ENCODE assay signal across 7 mouse cellular contexts in genomic region chr9:103761151-103761571, GRCm38 (mm10). TPM values are rescaled to one million over a fixed set of nuclear protein-coding genes. Genes with fewer than 3 reads are reported as not detected.
A peak's percentile ranks its signal among the peaks of the same experiment; 100 is the strongest.
DNase-seq lines count a peak whose midpoint lies in the region; ATAC-seq and TF ChIP-seq lines count a peak whose summit lies in the region.

No protein-coding gene starts in this region.

- peak overlapping the region; percentile 35 for H3K9ac ChIP-seq in liver, adult 2 months (ENCODE audit: low read depth, low read length)
- H3K9ac ChIP-seq in liver, embryonic 16.5 days (ENCODE audit: low read depth, low read length) = no peak overlapping the region

- H3K9me3 ChIP-seq in embryonic facial prominence, embryonic 10.5 days = no peaks in the 10 kb centered on the region
- H3K9me3 ChIP-seq in liver, embryonic 16.5 days (replicated peaks; ENCODE audit: control insufficient read depth, low read length) = no peaks in the 10 kb centered on the region

- H3K4me3 ChIP-seq in liver, adult 2 months (ENCODE audit: insufficient read depth, low read depth, low read length) = peak overlapping the region; percentile 63
- peak overlapping the region; percentile 74 for H3K4me3 ChIP-seq in embryonic facial prominence, embryonic 10.5 days
- peak overlapping the region; percentile 56 for H3K4me3 ChIP-seq in liver, embryonic 16.5 days (ENCODE audit: low read depth, low read length)

- no peak for DNase-seq in liver, adult 2 months (ENCODE audit: extremely low read depth, low read depth, low spot score)
- DNase-seq in liver = no peak
- no peak for DNase-seq in embryonic facial prominence, embryonic 10.5 days (ENCODE audit: low spot score)
- no peak for DNase-seq in thymus, postnatal 10 days (ENCODE audit: low spot score in 2 of 2)

- WGBS in liver, adult 2 months = under 1% methylated on average over 30 of the region's 30 CpGs
- WGBS in embryonic facial prominence, embryonic 10.5 days = under 1% methylated on average over 30 of the region's 30 CpGs
- under 1% methylated on average over 30 of the region's 30 CpGs for WGBS in liver, embryonic 16.5 days (ENCODE audit: insufficient replicate concordance)

- TF ChIP-seq POLR2A in liver, adult 2 months (IDR thresholded peaks at IDR 0.05; ENCODE audit: extremely low read depth, insufficient read depth, low read length) = no peak

- H3K36me3 ChIP-seq in liver, adult 2 months (ENCODE audit: control insufficient read depth, insufficient read depth, low read length) = no peaks in the 10 kb centered on the region
- H3K36me3 ChIP-seq in embryonic facial prominence, embryonic 10.5 days (replicated peaks) = no peaks in the 10 kb centered on the region
- H3K36me3 ChIP-seq in liver, embryonic 16.5 days (ENCODE audit: control insufficient read depth, insufficient read depth) = no peaks in the 10 kb centered on the region

- H3K27ac ChIP-seq in liver, adult 2 months (replicated peaks; ENCODE audit: insufficient read depth, low read depth, low read length) = no peak overlapping the region
- H3K27ac ChIP-seq in embryonic facial prominence, embryonic 10.5 days (replicated peaks) = peak overlapping the region; percentile 82
- H3K27ac ChIP-seq in liver, embryonic 16.5 days (ENCODE audit: low read length) = no peak overlapping the region

- no peaks in the 10 kb centered on the region for H3K79me2 ChIP-seq in liver, adult 2 months (ENCODE audit: control insufficient read depth, insufficient read depth, low read length)

- H3K4me2 ChIP-seq in liver, embryonic 16.5 days (ENCODE audit: low read depth, low read length) = peak overlapping the region; percentile 59

- H3K4me1 ChIP-seq in liver, adult 2 months (ENCODE audit: control insufficient read depth, insufficient read depth, low read length) = peaks cover 4% of the 10 kb centered on the region; the same call in 1 of the 2 replicates
- peaks cover 38% of the 10 kb centered on the region for H3K4me1 ChIP-seq in embryonic facial prominence, embryonic 10.5 days
- H3K4me1 ChIP-seq in liver, embryonic 16.5 days (ENCODE audit: control insufficient read depth, low read depth, low read length) = no peaks in the 10 kb centered on the region; the same call in 1 of the 2 replicates

- H3K27me3 ChIP-seq in liver, adult 2 months (ENCODE audit: control insufficient read depth, insufficient read depth, low read length) = peaks cover 12% of the 10 kb centered on the region
- peaks cover 41% of the 10 kb centered on the region for H3K27me3 ChIP-seq in embryonic facial prominence, embryonic 10.5 days (replicated peaks; ENCODE audit: low read depth, poor library complexity, severe bottlenecking)
- peaks cover 35% of the 10 kb centered on the region for H3K27me3 ChIP-seq in liver, embryonic 16.5 days (ENCODE audit: control insufficient read depth, insufficient read depth, low read depth, low read length)

- peak; percentile 21; the same call in 1 of the 2 replicates for ATAC-seq in granulocyte monocyte progenitor cell, adult 5-6 weeks (replicated peaks; ENCODE audit: poor library complexity, severe bottlenecking)
- 0 out of 2 replicates have a peak, but pooled peaks have one; percentile 11 for ATAC-seq in liver, embryonic 16.5 days (ENCODE audit: low read depth)
- no peak; the same call in 1 of the 2 replicates for ATAC-seq in megakaryocyte progenitor cell, adult 5-6 weeks (replicated peaks; ENCODE audit: poor library complexity)

- no peak for TF ChIP-seq CTCF in liver, adult 2 months (IDR thresholded peaks at IDR 0.05; ENCODE audit: low read depth, low read length)

RNA-seq across cellular contexts. Expression of gene Tmem108, which starts 0.5 kb away (rescaled TPM):
- 0.09 and 0.13 TPM in 2 replicates for total RNA-seq in liver, adult 2 months (2014; rRNA removed)
- 0.21 and 0.40 TPM in 2 replicates for polyA plus RNA-seq in liver, adult 2 months (2012; rRNA removed)
- polyA plus RNA-seq in embryonic facial prominence, embryonic 10.5 days (2016; fragmentation: Nextera tagmentation; extraction: Ambion mirVana) = 19.6 and 22.1 TPM in 2 replicates
- 0.58 and 0.77 TPM in 2 replicates for total RNA-seq in granulocyte monocyte progenitor cell, adult 5-6 weeks (2014; fragmentation: Nextera tagmentation)
- total RNA-seq in granulocyte monocyte progenitor cell, adult 5-6 weeks (2017) = 0.13 and 0.15 TPM in 2 replicates
- polyA plus RNA-seq in liver, embryonic 16.5 days (2015; fragmentation: Nextera tagmentation; extraction: Ambion mirVana) = 1.4 and 1.9 TPM in 2 replicates
- 0.37 and 0.73 TPM in 2 replicates for total RNA-seq in megakaryocyte progenitor cell, adult 5-6 weeks (2015)
- total RNA-seq in megakaryocyte progenitor cell, adult 5-6 weeks (2017) = 0.04 and 0.81 TPM in 2 replicates
